Mouse (Mus musculus): ENCODE results near the gene Mllt11.

Mllt11 gene

DNA sequence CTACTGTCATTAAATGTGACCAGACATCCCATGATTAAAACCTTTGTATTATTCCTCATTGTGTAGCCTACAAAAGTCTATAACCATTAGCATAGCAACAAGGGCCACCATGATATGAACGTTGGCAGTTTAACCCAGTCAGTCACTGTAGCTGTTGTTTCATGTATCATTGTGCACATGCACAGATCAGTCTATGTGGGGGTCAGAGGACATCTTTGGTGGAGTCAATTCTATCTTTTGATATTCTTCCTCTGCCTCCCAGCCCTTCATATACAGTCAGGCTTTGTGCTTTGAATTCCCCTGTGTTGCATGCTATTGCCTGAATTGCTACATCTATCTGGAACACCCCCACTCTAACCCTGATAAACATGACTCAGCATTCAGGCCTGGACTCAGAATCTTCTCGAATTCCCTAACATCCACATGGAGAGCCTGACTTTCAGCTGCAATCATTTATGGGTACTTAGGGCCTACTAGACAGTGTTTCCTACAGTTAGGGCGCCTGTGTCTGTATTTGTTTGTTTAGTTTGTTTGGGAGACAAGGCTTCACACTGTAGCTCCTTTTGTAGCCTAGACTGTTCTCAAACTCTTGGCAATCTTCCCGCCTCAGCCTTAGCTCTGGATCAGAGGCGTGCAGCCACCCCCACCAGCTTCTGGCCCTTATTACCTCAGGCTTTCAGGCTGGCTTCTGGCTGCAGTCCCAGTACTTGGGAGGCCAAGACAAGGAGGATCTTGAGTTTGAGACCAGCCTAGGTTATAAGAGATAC lies 14.7 kb upstream of the Mllt11 start:
- no peak for DNase-seq (ENCODE audit: low read depth, low spot score)

DNA sequence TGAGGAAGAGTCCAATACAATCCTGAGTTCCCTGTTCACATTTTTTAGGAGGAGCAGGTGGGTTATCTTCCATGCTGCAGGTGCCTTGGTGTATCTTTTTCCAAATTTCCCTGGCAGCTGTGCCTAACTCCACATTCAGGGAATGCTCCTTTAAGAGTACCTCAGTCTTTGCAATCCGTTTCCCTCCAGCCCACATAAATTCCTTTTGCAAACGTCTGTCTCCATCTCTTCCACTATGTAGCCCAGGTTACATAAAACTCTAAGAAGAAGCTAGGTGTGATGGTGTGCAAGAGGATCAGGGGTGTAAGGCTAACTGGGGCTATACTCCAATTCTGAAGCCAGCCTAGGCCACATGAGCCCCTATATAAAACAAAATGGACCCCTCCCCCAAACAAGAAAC lies 11.1 kb upstream of the Mllt11 start:
- no peak for DNase-seq (ENCODE audit: low read depth, low spot score)

DNA sequence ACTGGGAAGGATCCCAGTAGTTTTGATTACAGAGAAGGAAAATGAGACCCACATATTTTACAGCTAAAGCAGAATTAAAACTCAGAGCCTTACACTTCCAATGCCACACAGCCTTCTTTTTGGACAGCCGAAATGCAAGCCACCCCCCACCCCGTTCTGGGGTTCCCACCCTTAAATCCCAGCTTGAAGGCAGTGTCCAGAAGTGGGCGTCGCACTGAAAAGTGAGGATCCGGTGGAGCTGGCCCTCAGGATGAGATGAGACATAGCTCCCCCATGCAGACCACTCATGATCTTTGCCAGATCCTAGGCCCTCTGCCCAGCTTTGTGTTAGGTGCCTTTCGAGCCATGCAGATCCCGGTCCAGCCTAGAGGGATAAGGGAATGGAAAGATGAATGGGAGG lies 9.5 kb upstream of the Mllt11 start, which contains the start of gene Gm128:
Gm128 (minus strand) TSS at position 101 of the 400 bp plus-strand sequence.
- no peak for DNase-seq (ENCODE audit: low read depth, low spot score)

DNA sequence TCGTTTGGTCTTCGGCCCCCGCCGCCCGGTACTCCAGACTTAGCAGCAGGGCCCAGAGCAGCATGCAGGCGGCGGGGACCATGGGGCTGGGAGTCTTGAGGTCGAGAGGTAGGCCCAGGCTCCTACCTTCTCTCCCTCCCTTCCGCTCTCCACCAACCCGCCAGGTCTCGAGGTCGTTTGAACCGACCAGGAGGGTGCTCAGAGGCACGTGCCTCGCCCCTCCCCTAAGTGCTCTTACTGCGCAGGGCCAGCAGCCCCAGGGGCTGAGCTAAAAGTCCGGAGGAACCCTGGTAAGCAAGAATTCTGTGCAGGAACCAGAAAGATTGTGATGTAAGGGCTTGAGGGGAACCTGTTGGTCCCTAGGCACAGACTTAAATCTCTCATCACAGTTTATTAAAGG lies 8.9 kb upstream of the Mllt11 start:
- DNase-seq (ENCODE audit: low read depth, low spot score) = no peak

DNA sequence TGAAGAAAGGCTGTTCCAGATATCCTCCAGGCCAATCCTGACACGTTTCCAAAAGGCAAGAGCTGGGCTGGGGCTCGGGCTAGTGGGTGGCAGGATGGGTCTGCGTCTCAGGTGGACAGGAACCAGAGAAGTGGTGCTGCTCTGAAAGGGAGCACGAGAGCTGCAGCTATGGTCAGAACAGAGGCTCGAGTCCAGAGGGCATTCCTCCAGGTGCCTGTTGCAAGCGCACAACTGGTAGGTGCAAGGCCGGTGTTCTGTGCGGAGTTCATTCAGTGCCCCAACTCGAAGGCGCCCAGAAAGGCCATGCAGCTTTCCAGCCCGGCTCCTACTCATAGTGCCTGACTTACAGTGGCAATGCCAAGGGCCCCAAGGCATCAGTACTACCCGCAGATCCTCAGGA lies 8.0 kb upstream of the Mllt11 start:
- no peak for DNase-seq (ENCODE audit: low read depth, low spot score)

DNA sequence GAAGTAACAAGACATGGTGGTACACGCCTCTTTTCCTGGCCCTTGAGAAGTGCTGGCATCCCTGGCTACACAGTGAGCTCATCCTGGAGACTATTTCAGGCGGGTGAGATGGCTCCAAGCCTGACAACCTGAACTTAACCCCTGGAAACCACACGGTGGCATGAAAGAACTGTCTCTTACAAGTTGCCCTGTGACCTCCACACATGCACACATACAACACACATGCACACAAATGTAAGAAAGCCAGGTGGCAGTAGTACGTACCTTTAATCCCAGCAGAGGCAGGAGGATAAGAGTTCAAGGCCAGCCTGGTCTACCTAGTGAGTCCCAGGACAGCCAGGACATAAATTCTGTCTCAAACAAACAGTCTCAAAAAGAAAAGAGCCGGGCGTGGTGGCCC lies 7.1 kb upstream of the Mllt11 start:
- DNase-seq (ENCODE audit: low read depth, low spot score) = no peak

DNA sequence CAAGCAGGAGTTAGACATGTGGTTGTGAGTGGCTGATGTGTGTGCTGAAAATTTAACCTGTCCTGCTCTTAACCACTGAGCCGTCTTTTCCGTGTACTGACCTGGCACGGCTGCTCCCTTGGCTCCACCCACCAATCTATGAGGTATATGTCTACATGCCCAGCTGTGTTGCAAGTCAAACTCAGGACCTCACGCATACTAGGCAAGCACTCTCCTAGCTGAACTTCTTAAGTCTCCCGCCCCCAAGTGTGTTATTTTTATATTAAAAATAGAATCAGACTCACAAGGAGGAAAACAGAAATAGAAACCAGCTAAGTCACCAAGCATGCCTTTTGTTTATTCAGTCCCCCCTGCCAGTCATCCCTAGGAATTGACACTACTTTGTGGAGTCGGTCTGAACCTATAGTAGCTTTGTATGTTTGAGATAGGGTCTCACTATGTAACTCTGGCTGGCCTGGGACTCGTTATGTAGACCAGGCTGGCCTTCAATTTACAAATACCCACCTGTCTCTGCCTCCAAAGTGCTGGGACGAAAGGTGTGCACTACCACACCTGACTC lies 5.6 kb upstream of the Mllt11 start:
- DNase-seq (ENCODE audit: low read depth, low spot score) = no peak

DNA sequence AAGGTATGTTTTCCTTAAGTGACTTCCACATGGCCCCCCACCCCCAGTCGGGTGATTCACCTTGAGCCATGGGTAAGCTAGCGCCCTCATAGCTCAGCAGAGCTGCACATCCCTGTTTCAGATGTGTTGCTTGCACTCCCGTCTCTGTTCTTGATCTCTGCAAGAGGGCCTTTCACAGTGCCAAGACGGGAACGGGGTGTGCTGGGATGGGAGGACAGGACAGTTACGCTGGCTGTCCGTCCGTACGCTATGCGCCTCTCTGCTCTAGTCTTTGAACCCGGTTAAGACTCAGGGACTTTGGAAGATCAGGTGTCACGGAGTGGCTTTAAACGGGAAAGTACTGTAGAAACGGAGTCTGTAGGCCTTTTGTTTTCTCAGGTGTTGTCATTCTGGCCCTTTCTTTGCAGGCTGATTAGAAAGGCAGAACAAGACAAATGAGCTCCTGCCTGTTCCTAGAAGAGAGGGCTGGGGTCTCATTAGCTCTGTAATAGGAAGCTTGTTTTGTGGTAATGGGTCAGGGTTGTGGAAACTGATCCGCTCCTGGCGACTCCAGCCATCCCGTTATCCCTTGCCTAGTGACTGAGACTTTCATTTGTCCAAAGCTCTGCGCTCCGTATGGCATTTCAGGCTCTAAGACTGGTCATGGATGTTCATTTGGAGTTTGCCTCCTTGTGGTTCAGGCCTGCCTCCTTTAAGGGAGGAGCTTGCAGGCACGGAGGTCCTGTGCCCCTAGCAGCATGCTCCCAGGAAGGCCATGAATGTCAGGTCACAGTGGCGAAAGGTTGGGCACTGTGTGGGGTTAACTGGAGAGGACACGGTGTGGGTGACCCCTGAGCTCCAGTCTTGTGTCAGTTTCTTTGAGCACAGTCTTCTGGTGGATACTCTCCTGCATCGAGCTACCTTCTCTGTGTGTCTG lies 3.7 kb upstream of the Mllt11 start:
- DNase-seq (ENCODE audit: low read depth, low spot score) = no peak

DNA sequence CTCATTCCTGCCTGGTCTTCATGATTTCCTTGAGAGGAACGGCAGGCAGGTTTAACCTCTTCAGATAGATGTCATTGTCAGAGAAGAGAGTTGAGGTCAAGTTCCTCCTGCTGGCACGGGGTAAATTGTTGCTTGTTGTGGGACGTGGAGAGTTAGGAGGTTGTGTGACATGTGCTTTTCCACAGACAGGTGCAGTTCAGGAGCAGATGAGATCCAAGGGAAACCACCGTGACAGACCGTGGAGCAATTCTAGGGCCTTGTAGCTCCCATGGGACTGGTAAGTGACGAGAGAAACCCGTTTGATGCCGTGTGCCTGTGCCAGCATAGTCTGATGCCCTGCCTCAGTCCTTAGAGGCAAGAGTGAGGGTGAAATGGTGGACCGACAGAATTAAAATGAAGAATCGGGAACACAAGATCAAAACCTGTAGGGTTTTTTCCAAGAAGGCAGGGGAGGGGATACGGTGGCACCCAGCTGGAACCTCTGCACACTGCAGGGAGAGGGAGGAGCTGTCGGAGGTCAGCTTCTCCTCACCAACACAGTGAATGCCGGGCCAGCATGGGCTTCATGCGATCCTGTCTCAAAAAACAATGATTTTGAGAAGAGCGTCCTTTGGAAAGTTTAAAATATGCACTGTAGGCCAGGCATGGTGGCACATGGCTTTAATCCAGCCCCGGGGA lies 1.5 kb upstream of the Mllt11 start:
- DNase-seq (ENCODE audit: low read depth, low spot score) = no peak

DNA sequence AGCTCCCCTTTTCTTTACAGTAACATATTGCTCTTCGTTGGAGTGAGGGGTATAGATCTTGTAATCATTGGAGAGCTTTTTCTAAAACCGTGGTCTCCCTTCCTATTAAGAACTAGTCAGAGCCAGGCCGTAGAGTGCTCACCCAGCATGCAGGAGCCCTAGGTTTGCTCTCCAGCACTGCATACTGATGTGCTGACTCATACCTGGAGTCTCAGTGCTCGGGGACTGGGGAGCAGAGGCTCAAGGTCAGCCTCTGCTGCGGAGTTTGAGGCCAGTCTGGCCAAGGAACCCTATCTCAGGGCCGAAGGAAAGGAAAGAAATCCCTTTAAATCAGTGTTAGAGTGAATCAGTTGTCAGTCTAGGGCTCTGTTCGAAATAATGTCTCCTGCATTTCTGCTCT lies 800 bp upstream of the Mllt11 start:
- no peak for DNase-seq (ENCODE audit: low read depth, low spot score)

DNA sequence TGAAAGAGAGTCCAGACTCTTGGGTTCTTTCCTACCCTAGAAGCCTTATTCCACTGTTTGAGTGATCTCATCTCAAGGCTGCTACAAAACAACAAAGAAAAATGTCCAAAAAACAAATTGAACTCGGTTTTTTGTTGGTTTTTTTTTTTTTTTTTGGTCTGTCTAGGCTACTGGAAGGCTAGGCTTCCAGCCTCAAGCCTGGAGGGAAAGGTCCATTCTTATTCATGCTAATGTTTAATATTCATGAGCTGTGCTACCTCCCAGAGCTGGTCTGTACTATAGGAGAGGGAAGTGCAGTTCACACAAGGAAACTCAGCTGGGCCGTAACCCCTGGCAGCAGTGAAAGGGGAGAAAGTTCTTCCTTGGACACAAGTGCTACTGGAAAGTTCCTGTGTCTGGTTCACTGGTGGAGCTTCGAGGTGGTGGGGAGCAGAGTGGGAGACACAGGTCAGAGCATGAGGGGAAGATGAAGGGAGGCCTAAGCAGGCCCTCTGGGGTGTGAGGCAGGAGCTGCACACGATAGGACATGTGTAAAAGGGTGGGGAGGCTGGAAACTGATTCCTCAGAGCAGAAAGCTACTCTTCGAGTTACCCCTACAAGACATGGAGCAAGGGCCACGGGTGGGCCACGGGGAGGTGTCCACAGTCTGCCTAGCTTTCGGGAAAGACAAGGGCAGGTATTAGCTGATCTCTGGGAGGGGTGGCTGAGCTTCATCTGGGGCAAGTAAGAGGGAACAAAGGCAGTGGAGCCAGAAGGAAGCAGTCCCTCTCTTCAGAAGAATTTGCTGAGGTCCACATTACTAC lies 1.3 kb downstream of the Mllt11 start:
- no peak for DNase-seq (ENCODE audit: low read depth, low spot score)

DNA sequence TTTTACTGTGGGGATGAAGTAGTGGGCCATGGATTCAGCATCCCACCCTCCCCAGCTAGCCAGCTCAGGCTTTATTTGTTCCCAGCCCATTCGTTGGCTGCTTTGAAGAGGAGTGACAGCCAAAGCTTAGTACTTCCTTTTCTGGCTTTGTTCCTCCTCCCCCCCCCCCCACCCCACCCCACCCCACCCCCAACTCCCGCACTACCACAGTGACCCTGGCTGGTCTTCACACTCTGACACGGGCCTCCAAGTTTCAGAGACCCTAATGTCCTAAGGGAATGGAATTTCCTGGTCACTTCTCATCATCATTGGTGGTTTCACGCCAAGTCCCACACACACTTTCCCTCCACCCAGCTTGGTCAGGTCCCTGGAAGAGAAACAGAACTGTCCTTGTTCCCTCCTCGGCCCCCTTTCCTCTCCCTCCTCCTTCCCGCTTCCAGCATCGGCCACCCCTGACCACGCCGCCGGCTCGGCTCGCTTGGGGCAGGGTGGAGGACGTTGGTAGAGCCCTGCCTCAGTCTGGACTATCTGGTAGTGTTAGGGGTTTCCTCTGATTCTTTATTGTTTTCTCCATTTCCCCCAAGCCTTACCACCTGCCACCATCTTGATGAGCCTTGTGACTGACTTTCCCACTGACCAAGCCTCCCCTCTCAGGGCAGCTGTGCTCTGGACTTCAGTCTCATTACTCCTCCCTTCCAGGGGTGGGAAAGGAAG lies 2.0 kb downstream of the Mllt11 start:
- DNase-seq (ENCODE audit: low read depth, low spot score) = no peak

DNA sequence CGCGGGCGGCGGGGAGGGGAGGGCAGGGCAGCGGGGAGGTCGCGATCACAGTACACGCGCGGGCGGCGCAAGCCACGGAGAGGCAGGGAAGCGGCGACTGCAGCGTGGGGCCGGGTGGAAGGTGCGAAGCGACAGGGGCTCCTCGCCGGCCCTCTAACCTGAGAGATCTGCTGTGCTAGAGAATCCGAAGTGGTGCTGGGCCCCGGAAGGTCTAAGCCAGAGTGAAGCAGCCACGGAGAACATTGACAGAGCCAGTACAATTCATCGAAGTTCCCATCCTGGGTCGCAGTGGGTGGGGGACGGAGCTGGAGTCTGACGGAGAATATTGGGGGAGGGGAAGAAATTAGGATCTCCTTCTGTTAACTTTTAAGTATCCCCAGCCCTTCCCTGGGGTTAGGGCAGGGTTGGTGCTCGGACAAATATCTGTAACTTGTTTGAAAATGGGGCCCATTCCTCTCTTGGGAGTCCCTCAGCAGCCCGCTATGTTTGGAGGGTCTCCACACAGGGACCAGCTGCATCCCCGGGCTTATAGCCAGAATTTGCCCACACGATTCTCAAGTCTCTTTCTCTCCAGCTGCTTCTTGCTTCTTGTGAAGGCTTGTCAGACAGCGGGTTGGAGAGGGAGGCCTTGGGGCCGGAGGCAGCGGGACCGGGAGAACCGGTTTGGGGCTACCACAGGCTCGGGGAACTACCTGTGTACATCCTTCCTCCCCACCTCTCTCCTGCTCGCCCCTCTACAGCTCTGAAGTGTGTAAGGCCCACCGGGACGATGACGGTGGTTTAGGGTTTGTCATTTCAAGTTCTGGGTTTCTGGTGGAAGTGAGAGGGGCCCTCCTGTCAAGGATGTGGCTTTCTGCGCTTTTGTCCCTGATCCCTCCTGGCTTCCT lies 2.8 kb downstream of the Mllt11 start:
- DNase-seq (ENCODE audit: low read depth, low spot score) = no peak

DNA sequence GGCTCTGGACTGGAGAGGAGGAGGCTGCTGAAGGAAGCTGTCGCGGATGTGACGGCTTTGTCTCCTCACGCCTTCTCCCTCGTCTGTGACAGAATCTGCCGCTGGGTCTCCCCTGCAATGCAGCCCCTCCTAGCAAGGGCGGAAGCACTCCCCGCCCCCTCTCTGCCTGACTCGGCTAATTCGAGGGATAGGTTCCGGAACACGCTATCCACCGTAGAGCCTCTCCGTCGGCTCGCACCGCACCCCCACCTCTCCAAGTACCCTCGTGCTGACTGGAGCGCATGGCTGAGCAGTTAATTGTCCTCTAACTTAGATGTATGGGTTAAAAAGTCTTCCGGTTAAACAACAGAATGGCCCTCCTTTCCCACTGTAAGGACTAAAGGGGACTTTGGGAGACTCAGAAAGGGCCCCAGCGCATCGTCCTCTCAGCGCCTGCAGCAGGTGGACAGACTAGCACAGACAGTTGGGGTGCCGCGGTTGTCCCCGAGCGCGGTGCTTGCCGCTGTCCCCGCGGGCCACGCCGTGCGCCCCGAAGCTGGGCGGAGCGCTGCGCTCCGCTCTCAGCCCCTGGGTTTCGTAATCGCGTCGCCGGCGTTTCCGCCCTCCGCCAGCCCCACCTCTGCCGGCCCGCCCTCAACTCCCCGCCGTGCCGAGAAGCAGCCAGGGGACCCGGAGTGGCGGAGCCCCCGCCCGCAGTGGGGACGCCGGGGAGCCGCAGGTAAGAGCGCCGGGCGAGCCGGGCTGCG lies 3.6 kb downstream of the Mllt11 start, which contains the start of gene Cdc42se1:
Cdc42se1 (plus strand) TSS at position 585 of the 746 bp plus-strand sequence.
- DNase-seq (ENCODE audit: low read depth, low spot score) = peak; percentile 81

DNA sequence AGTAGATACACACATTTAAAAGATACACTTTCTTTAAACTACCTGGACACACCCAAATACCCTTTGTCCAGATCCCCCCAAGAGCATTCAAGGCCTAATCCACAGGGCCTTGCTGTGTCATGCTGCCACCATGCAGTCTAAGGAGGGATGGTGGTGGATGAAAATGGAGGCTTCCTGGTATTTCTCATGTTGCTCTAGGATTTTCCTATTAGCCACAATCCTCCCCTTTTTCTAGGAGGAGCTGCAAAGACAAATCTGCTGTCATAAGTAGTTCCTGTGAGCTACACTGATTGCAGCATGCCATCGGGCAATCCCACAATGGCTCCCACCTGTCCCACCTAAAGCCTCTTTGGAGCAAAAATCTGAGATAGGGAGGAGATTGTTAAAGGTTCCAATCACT lies 4.8 kb downstream of the Mllt11 start:
- DNase-seq (ENCODE audit: low read depth, low spot score) = no peak

DNA sequence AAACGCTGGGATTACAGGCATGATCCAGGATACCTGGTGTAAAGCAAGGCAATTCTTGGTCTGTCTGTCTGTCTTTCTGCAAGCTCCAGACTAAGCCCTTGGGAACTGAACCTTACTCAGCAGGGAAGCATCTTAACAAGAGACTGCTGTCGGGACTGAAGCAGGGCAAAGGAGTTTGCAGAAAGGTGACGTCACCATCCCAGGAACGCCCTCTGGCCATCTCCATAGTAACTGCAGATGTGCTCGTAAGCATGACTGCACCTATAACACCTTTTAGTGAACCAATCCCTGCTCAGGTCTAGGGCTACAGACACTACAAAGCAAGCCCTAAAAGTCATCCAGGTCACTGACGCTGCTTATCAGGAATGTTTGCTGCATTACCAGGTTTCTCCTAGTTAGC lies 7.7 kb downstream of the Mllt11 start:
- DNase-seq (ENCODE audit: low read depth, low spot score) = no peak

DNA sequence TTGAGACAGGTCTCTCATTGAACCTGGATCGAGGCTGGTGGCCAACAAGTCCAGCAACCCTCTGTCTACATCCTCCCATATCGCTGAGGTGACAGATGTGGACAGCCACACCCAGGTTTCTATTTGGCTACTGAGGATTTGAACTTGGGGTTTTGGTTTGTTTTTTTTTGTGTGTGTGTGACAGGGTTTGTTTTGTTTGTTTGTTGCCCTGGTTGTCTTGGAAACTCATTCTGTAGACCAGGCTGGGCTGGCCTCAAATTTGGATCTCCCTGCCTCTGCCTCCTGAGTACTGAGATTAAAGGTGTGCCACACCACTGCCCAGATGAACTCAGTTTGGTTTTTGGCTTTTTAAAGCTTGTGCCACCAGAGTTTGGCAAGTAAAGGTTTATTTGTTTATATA lies 8.9 kb downstream of the Mllt11 start:
- no peak for DNase-seq (ENCODE audit: low read depth, low spot score)

DNA sequence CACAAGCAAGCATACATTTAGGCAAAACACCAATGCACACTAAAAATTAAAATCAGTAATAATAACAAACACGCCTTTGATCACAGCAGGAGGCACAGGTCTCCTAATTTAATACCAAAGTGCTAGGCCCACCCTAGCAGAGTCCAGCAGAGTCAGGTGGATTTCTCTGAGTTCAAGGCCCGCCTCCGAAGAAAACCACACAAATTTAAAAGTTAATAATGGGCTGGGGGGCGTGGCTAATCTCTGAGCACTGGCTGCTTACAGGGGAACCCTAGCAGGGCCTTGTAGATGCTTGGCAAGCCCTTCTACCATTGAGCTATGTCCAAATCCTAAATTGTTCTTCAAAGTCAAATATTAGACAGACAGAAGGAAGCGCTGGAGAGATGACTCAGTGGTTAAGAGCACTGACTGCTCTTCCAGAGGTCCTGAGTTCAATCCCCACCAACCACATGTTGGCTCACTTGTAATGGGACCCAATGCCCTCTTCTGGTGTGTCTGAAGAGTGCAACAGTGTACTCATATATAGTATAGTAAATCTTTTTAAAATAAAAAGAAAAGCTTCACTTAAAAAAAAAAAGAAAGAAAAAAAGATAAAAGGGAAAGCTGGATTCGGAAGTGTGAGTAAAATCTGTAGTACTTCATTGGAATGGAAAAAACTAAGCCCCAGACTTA lies 13.4 kb downstream of the Mllt11 start:
- DNase-seq (ENCODE audit: low read depth, low spot score) = no peak
